Mouse (Mus musculus): ENCODE measurements around the gene Trpm4.
A peak's percentile ranks its signal among the peaks of the same experiment; 100 is the strongest.

Gene Trpm4

DNA sequence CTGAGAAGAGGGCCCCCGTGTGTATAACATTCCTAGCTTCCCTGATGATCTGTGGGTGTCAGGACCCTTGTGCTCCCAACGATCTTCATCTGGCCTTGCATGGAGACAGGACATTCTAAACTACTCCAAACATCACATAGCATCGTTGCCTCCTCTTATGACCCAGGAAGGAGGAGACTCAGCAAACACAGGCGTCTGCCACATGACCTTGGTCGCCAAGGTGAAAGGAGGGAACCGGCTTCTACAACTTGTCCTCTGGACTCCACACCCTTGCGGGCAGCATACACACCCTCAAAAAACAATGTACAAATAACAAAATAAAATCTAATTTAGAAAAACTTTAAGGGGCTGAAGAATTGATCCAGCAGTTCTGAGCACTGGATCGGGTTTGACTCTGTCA lies 21.6 kb downstream of the Trpm4 start:
- no peak for DNase-seq

DNA sequence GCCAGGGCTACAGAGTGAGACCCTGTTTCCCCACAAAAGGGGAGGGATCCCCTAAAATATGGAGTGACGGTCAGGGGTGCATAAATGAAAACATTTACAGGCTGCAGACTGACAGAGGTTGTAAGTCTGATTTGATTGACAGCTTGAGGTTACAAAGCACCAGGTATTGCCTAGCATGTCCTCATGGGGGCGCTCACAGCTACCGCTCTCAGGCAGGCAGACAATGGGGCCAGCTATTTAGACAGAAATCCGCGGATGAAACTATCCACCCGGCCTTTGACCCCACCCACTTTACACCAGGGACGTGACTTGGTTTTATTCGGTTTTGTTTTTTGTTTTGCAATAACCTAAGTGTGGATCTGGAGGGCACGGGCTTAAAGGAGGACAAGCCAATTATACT lies 24.1 kb downstream of the Trpm4 start:
- peak; percentile 54 for DNase-seq

GRCm38 (mm10) chr7:45308551-45309240 lies 24.9 kb downstream of the Trpm4 start:
- DNase-seq, result no peak

- peak; percentile 67 for DNase-seq
These were observed 28.3 kb downstream of the Trpm4 start for GRCm38 (mm10) chr7:45305275-45305674.

GRCm38 (mm10) chr7:45304869-45305268 lies 28.7 kb downstream of the Trpm4 start:
- no peak for DNase-seq

DNA sequence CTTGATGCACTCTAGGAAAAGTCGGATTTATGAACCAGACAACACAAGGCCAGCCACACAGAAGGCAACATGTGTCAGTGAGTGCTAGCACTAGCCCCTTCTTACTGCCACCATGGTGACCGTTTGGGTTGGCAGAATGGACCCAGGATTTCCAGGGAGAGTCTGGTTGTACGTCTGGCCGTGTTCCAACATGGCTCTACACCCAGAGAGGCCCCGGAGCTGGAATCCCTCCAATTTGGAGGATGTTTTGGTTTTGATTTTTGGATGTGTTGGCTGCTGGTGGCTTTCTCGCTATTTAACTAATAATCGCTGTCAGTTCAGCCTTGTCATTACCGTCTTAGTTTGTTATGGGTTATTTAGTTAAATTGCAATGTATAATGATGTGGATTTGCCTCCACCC lies 31.0 kb downstream of the Trpm4 start:
- DNase-seq, result no peak

DNA sequence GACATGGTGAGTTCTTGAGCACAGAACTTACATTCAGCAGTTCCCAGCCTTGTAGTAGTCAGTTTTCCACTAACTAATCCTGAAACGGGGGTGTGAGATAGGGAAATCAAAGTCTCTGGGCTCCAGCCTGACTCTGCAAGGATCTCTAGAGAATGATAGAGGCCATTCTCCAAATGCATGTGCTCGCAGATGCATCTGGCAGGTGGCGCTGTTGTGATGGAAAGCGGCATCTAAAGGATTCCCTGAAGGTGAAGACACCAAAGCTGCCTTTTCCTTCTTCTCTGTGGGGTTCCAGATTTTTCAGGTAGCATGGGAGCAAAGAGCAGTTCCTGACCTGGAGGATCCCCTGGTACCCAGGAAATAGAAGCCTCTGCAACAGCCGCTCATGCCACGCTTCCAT lies 33.3 kb downstream of the Trpm4 start:
- DNase-seq, result peak; percentile 70

GRCm38 (mm10) chr7:45299752-45300151 lies 33.8 kb downstream of the Trpm4 start:
- peak; percentile 67 for DNase-seq

GRCm38 (mm10) chr7:45297563-45297962 lies 36.0 kb downstream of the Trpm4 start:
- DNase-seq, result no peak

- DNase-seq, result no peak
These were observed 37.0 kb downstream of the Trpm4 start for GRCm38 (mm10) chr7:45296626-45297025.

GRCm38 (mm10) chr7:45286486-45286885 lies 47.1 kb downstream of the Trpm4 start:
- no peak for DNase-seq

DNA sequence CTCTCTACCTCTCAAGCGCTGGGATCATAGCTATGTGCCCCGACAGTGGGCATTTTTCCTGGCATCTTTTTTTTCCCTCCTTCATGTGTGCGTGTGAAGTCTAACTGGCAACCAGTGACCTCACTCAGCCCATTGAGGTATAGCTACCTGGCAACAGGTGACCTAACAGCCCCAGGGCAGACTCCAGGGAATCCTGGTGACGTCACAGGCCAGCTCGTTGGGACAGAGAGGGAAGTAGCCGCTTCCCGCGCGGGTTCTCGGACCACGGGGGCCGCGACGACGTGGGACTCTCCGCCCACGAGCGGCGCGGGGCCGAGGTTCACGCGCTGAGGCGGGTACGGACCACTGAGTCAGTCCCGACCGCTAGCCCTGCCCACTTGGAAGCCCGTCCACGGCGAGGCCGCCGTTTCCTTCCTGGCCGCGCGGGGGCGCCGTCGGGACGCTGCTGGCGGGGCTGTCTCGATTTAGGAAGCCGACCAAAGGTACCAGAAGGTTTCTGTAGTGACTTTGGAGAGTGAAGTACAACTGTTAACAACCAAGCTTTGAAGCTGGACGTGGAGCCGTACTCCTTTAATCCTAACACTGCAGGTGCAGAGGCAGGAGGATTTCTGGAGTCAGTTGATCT lies 56.3 kb downstream of the Trpm4 start, which contains the start of gene Slc6a21:
Gene Slc6a21, plus strand, starts transcription at position 378 of the 625 bp plus-strand sequence.
- peak; percentile 81 for DNase-seq

- DNase-seq, result no peak
These were observed 59.9 kb downstream of the Trpm4 start for GRCm38 (mm10) chr7:45273672-45274071.

GRCm38 (mm10) chr7:45272786-45273412 lies 60.7 kb downstream of the Trpm4 start:
- DNase-seq, result no peak

DNA sequence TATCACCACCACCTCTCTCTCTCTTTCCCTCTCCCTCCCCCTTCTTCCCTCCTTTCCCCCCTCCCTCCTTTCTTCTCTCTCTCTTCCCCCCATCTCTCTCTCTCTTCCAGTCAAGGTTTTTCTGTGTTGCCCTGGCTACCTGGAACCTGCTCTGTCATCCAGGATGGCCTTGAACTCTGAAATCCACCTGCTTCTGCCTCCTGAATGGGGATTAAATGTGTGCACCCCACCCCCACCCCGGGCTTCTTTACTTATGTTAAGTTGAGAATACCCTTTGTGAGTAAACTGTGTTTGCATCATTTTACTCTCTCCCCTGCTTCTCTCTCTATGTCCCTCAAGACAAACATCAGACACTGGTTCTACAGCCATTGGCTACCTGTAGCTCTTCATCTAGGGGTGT lies 68.1 kb downstream of the Trpm4 start:
- DNase-seq, result no peak

GRCm38 (mm10) chr7:45264348-45264747 lies 69.2 kb downstream of the Trpm4 start:
- peak; percentile 12 for DNase-seq

GRCm38 (mm10) chr7:45263006-45263607 lies 70.5 kb downstream of the Trpm4 start:
- DNase-seq, result no peak

DNA sequence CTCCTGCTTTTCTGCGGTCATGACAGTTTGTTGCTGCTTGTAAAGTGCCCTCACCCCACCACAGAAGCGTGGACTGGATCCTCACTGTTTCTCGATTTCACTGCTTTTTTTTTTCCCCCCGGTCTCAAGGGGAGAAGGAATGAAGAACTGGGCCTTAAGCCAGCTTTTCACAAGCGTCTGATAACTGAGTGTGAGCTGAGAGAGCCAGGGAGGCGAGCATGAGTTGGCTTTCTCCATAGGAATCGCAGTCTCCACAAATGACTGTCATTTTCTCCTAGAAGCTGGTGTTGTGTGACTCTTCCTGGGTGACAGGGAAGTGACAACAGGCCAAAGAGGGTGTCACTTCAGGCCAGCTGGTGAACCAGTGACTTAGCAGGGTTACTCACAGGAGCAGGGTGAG lies 71.3 kb downstream of the Trpm4 start:
- DNase-seq, result no peak

GRCm38 (mm10) chr7:45259281-45259680 lies 74.3 kb downstream of the Trpm4 start:
- no peak for DNase-seq

DNA sequence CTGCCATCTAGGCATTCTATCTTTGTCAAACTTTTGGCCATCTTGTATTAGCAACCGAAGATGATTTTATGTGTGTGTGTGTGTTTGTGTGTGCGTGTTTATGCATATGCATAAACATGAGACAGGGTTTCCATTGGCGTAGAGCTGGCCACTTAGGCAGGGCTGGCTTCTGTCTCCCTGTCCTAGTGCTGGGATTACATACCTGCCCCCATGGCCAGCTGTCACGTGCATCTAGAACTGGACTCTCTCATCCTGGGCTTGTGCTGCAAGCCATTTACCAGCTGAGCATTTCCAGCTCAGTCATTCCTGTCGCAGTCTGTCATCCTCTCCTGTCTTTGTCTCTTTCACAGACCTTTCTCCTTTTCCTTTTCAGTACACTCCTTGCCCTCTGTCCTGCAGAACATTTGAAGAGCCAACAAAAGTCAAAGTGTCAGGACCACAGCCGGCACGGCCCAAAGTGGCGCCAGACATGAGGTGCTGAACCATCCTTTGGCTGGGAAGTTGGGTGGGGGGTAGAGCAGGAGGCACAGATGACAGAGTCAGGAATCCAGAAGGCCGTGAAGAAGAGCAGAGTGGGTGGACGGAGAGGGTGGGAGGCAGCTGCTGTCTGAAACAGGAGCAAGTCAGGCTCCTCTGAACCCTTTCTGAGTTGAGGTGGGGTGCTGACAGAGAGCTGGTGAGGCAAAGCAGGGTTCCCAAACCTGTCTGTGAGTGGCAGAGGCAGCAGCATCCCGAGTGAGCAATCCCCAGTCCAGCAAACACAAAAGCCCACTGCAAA lies 76.3 kb downstream of the Trpm4 start:
- DNase-seq, result no peak

- peak; percentile 37 for DNase-seq
These were observed 77.8 kb downstream of the Trpm4 start for GRCm38 (mm10) chr7:45255822-45256221.

- no peak for DNase-seq
These were observed 79.8 kb downstream of the Trpm4 start for GRCm38 (mm10) chr7:45253806-45254205.

All from kidney, postnatal 14 days (tissue).